Mouse (Mus musculus) CD8-positive naive resting alpha-beta T cell, adult 57 days (primary cell): ENCODE results near the gene Gm19965. TPM values are rescaled to one million over a fixed set of nuclear protein-coding genes. Genes with fewer than 3 reads are reported as not detected.

Source experiments
- total RNA-seq: library from RNA; stranded (reverse); gene quantifications from one replicate; pipeline ENCODE4 v1.2.4, GENCODE M21; 2023

The Gm19965 gene
- total RNA-seq: not detected

DNA sequence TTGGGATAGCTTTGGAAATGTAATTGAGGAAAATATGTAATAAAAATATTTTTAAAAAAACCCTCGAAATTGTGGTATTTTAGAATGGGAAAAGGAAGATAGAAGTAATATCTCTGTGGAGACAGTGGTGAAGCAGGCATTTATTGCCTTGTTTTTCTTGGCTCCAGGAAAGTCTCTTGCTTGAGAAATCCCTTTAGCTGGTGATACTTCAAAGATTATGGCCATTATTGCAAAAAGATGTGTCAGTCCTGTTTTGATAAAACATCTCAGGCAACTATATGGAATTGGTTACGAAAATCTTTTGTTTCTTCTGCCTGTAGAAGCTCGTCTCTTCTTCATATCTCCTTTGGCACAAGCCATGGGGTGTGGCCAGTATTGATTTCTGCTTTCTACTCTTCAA lies at the start of gene Gm19965:
TSS of gene Gm19965 (plus strand) at position 301 of the 400 bp plus-strand sequence.

